Mouse (Mus musculus) c-Kit-positive CD71-negative TER-119-negative erythroid progenitor cells, embryonic 14.5 days (primary cell): ENCODE measurements around the gene Cd300lf.

Experiments used
- DNase-seq: peaks from one replicate; pipeline ENCODE4 v3.0.0-alpha.2; 2013; ENCODE audit warnings: low read depth

Gene Cd300lf

GRCm38 (mm10) chr11:115133800-115134199 is at the start of gene Cd300lf:
Cd300lf (minus strand) TSS chr11:115133992.
- no peak for DNase-seq

- no peak for DNase-seq
Observed at GRCm38 (mm10) chr11:115181913-115182638, 48.3 kb upstream of the Cd300lf start.

GRCm38 (mm10) chr11:115179881-115180280 is 46.1 kb upstream of the Cd300lf start:
- no peak for DNase-seq

GRCm38 (mm10) chr11:115179191-115179590 is 45.4 kb upstream of the Cd300lf start:
- no peak for DNase-seq

- DNase-seq = no peak
Observed at GRCm38 (mm10) chr11:115178766-115179165, 45.0 kb upstream of the Cd300lf start.

GRCm38 (mm10) chr11:115177559-115178195 is 43.9 kb upstream of the Cd300lf start:
- no peak for DNase-seq

- no peak for DNase-seq
Observed at GRCm38 (mm10) chr11:115176399-115177190, 42.8 kb upstream of the Cd300lf start.

GRCm38 (mm10) chr11:115173549-115174339 is 40.0 kb upstream of the Cd300lf start:
- DNase-seq = no peak

GRCm38 (mm10) chr11:115172825-115173287 is 39.1 kb upstream of the Cd300lf start:
- no peak for DNase-seq

- DNase-seq = no peak
Observed at GRCm38 (mm10) chr11:115171125-115171524, 37.3 kb upstream of the Cd300lf start.

GRCm38 (mm10) chr11:115169430-115169829 is 35.6 kb upstream of the Cd300lf start:
- no peak for DNase-seq

- DNase-seq = no peak
Observed at GRCm38 (mm10) chr11:115167631-115168249, 33.9 kb upstream of the Cd300lf start.

GRCm38 (mm10) chr11:115166776-115167175 is 33.0 kb upstream of the Cd300lf start:
- no peak for DNase-seq

- no peak for DNase-seq
Observed at GRCm38 (mm10) chr11:115164976-115165374, 31.2 kb upstream of the Cd300lf start.

GRCm38 (mm10) chr11:115164341-115164975 is 30.7 kb upstream of the Cd300lf start:
- DNase-seq = no peak

- DNase-seq = no peak
Observed at GRCm38 (mm10) chr11:115163568-115164150, 29.9 kb upstream of the Cd300lf start.

GRCm38 (mm10) chr11:115162832-115163480 is 29.2 kb upstream of the Cd300lf start, which contains the start of gene Slc9a3r1:
Slc9a3r1 (plus strand) TSS chr11:115163341.
- DNase-seq = peak; percentile 98

- DNase-seq = no peak
Observed at GRCm38 (mm10) chr11:115162205-115162601, 28.4 kb upstream of the Cd300lf start.

- no peak for DNase-seq
Observed at GRCm38 (mm10) chr11:115161578-115162204, 27.9 kb upstream of the Cd300lf start.
